Mouse (Mus musculus) fat pad, adult 2 months (tissue): ENCODE measurements around the gene Kmt5c.
A peak's percentile ranks its signal among the peaks of the same experiment; 100 is the strongest.

Experiments used
- DNase-seq: peaks from one replicate; pipeline ENCODE4 v3.0.0-alpha.2; 2011; ENCODE audit warnings: low read depth, low spot score; ENCODE audit errors: extremely low read depth

The Kmt5c gene

DNA sequence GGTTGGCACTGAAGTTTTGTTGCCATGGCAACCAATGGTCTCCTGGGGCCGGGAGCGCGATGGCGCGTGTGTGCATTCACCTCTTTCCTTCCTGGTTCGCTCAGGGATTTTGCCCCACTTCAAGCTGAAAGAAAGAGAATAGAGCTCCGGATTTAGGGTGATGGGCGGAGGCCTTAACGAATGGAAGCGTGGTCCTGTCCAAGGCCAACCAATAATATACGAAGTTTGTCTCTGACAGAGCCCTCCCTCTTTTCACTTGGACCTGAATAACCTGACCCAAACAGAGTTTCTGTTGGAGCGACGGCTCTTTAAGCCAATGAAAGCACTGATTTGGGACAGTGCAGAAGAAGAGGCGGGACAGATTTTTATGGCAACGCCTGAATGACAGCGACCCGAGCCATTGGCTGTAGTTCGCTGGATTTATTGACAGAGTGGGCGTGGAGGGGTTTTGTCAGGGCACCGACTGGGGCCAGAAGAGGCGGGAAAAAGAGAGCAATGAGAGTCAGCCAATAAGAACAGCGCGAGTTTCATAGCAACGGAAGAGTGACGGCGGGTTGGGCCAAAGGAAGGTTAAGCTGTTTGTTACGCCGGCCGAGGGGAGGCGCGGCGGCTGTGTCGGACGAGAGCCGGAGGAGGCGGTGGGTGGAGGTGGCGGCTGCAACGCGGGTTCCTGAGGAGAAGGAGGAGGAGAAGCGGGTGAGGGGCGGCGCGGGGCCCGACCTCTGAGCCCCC is at the start of gene Kmt5c:
Kmt5c (plus strand) TSS at position 572 of the 732 bp plus-strand sequence.
- peak; percentile 100 for DNase-seq

DNA sequence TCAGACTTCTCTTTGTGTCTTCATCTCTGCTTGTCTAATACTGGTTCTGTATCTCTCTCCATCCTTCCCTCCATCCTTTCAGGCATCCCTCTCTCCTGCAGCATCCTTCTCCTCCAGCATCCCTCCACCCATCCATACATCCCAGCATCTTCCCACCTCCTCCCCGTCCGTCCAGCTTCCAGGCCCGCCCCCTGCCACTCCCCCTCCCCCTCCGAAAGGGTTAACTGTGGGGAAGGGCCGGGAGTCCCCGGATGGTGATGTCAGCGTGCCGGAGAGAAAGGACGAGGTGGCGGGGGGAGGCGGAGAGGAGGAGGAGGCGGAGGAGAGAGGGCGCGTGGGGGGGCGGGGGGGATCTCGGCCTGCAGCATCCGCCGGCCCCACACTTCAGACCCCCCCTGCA is 49.5 kb upstream of the Kmt5c start, which contains the start of gene Brsk1:
Brsk1 (plus strand) TSS at position 218 of the 400 bp plus-strand sequence.
- DNase-seq: no peak

DNA sequence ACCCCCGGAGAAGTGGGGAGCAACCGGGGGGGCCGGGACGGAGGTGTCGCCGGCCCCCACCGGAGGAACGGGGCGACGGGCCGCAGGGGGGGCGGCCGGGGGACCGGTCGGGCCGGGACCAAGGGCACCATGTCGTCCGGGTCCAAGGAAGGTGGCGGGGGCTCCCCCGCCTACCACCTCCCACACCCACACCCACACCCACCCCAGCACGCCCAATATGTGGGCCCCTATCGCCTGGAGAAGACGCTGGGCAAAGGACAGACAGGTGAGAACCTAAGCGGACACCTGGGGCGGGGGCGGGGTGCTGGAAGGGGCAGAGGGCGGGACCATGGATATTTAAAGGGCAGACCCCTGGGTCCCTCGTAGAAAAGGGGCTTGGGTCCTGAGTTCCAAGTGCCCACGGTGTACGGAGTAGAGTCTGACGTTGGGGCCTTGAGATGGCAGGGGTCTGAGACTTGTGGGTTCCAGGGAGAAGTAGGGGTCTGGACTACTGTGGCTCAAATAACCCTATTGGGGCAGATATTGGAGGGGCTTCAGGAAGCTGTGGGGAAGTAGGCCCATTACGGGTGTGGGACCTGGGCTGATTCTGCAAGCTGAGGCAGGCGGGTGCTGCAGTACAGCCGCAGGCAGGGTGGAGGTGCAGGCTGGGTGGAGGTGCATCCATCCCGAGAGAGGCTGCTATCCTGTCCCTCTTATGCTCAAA is 48.8 kb upstream of the Kmt5c start:
- no peak for DNase-seq

DNA sequence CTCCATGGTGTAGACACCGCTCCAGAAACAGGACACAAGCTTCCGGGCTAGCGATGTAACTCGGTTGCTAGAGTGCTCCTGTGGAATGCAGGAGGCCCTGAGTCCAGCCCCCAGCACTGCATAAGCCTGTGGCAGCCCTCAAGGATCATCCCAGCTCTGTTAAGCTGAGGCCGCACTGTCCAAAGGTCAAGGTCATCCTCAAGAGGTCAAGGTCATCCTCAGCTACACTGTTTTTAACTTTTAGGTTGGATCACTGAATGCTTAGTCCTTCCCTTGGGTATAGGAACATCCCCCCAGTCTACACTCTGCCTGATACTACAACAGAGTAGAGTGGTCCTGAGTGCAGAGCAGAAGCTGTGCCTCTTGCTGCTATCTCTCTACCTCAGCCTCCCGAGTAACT is 46.9 kb upstream of the Kmt5c start:
- DNase-seq: no peak

DNA sequence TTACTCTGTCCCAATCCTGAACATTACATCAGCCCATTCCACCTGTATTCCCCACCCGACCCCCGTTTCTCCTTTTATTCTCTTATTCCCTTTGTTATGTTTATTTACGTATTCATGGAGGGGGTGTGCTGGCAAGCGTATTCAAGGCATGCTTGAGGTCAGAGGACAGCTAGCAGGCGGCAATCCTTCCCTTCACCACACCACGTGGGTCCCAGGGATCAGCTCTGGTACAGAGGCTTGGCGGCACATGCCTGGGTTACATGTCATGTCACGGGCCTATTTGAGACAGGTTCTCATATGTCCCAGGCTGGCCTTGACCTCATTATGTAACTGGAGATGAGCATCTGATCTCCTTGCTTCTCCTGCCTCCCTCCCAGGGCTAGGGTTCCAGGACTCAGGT is 37.6 kb upstream of the Kmt5c start:
- DNase-seq: no peak

DNA sequence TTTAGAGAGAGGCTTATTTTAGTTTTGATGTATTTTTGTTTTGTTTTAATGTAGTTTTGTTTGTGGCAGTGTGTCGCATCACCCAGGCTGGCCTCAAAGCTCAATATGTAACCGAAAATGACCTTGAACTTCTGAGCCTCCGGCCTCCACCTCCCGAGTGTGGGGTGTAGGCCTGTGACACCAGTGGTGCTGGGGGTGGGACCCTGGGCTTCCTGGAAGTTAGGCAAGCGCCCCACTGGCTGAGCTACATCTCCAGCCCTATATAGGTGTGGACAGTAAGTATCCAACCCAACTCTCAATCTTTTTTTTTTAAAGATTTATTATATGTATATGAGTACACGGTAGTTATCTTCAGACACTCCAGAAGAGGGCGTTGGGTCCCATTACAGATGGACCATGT is 36.7 kb upstream of the Kmt5c start:
- DNase-seq: no peak

DNA sequence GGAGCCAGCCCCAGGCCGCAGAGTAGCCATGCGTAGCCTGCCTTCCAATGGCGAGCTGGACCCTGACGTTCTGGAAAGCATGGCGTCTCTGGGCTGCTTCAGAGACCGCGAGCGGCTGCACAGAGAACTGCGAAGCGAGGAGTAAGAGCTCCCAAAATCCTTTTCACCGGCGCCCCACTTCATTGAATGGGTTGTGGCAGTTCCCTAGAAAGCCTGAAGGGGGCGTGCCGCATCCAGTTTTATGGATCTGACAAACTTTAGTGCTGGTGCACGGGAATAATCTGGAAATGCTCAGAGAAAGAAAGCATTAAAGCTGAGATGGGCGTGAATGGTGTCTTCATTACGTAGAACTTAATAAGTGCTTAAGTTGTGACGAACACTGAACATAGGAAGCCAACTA is 34.8 kb upstream of the Kmt5c start:
- DNase-seq: no peak

DNA sequence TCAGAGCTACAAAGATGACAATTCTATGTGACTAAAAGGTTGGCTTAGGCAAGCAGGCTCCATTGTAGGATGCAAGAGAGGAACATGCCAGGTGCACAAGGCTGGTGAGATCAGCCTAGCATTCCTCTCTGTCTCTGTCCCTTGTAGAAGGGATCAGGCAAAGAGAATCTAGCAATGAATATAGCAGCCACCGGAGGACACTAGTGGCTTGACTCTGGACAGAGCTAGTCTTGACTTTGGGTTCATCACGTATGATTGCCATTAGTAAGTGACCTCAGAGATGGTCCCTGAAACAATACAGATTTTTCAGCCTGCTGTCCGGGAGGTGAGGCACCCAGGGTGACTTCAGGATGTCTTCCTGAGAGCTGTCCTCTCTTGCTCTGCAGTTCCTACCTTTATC is 27.3 kb upstream of the Kmt5c start:
- DNase-seq: no peak

DNA sequence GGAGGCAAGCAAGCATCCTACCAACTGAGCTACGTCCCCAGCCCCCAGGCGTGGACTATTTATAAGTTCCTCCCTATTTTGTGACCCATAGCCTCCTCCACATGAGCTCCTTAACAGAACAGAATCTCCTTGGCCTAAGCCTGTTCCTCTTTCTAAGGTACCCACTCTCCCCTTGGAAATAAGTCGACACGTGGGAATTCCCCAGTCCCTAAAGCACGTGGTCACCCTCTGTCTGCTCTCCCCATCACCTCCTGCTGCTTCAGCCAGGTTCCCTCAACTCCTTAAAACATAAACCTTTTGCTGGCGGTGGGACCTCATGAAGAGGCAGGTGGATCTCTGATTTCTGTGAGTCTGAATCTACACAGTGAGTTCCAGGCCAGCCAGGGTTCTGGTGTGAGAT is 23.0 kb upstream of the Kmt5c start:
- DNase-seq: no peak

DNA sequence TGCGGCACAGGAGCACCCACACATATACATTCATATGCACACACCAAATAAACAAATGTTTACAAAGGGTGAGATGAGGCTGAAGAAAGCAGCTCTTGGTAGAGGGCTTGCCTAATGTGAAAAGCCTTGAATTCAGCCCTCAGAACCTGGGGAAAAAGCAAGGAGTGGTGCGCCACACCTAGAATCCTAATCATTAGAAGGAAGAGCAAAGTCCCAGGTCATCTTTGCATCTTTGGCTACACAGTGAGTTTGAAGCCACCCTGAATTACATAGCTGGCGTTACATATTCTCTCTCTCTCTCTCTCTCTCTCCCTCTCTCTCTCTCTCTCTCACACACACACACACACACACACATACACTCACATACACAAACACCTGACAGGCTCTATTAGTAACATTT is 20.6 kb upstream of the Kmt5c start:
- DNase-seq: no peak

DNA sequence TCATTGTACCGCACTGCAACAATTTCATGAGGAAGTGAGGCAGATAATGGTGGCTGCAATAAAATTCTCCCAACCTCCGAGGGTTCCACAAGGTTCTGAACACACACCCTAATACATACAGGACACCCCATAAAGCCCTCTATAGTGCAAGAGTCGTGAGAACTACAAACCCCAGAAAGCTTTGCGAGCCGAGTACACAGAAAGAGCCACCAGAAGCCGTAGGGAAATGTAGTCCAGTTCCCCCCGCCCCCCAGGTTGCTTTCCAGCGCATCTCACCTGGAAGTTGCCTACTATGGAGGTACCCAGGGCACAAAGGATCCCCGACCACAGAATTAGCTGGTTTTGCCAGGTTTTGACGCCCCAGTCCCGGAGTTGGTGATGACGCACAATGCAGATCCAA is 16.4 kb upstream of the Kmt5c start:
- DNase-seq: no peak

DNA sequence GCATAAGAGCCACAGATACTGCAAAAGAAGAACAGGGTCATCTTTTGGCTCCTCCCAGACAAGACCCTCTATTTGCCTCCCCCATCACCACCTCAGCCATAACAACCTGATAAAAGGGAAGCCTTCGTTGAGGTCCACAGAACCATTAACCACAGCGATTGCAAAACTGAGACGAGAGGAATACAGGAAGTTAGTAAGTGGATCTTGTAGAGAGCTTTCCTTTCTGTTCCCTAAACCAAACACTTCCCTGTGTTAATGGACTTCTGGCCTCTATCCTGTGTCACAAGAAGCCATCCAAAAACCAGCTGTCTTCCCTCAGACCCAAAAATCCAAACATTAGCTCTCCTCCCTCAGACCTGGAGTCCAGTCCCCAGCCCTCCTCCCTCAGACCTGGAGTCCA is 15.6 kb upstream of the Kmt5c start:
- DNase-seq: no peak

DNA sequence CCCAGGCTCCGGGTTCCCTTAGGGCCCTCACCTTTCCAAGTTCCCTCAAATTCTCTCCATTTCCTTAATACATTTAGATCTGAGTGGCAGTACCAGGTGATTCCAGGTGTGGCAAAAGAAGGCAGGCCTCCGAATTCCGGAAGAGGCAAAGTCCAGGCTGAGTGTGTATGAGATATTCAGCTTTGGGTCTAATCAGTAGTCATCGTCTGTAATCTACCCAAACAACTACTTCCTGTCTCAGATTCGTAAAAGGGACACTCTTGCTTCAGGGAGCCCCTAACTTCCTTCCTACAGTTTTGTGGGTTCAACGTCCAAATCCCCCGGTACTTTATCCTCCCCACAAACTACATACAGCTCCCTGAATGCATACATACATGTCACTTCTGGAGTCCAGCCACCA is 14.7 kb upstream of the Kmt5c start, which contains the start of gene Tmem150b:
Tmem150b (minus strand) TSS at position 81 of the 400 bp plus-strand sequence.
- no peak for DNase-seq

DNA sequence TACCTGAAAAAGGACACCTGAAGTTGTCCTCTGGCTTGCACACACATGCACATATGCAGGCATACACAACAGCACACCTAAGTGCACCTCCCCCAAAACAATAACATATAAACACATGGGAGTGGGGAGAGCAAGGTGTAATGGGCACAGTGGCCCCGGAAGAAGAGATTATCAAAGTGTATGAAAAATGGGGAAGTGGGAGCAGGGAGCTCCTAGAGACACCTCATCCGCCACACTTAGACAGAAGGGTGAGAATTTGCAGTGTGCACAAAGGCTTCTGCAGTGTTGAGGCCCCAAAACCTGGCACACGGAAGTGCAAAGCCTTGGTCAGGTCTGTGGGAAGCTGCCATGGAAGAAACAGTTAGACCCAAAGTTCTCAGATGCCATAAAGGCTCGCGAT is 8.8 kb upstream of the Kmt5c start:
- DNase-seq: no peak

DNA sequence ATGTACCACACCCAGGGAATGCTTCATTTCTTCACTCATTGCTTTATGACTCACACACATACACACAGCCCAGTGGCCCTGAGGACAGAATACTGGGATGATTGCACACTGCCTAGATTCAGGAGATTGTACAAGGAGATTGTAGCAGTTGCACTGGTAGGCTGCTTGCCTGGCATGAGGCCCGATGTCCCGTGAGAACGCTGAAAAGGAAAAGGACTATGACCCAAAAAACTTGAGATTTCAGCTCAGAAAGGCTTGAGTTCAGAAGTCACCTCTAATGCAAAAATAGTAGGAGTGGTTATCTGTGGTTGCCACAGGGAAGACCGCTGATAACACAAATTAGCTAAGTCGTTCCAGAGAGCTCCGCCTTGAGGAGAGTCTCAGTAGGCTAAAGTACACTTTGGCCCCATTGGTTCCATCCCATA is 6.9 kb upstream of the Kmt5c start:
- peak; percentile 65 for DNase-seq

DNA sequence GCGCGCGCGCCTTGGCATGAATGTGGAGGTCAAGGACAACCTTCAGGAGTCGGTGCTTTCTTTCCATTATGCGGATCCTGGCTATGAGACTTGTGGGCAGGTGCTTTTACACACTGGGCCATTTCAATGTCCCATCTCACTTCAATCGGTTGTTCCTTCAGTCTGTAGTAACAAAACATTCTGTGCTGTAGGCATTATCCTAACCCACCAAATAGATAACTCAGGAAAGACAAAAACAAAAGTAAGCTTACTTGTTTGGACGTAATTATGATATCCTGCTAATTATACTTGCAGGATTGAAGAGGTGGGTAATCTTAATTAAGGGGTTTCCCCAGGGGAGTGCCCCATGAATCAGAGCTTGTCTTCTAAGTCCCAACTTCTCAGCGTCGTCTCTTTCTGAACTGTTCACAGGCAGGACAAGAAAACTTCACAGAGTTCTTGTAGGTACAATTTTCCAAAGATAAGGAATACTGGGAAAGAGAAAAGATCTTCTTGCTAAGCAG is 823 bp upstream of the Kmt5c start:
- DNase-seq: no peak

DNA sequence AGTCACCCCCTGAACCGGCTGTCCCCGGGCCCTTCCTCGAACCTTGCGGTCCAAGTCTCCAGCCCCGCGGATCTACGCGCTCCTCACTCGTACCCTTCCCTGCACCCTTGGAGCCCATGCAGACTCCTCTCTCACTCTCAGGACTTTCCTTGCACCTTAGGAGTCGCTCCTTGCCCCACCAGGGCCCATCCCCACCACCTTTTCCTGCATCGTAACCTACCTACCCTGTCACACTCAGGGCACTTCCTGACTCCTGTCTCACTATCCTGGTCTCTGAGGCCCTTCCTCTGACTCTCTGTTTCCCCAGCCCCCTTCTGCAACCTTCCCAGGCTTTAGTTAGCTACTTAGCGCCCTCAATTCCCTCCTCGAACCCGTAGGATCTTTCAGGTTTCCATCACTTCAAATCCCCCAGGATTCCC is 403 bp downstream of the Kmt5c start:
- no peak for DNase-seq

DNA sequence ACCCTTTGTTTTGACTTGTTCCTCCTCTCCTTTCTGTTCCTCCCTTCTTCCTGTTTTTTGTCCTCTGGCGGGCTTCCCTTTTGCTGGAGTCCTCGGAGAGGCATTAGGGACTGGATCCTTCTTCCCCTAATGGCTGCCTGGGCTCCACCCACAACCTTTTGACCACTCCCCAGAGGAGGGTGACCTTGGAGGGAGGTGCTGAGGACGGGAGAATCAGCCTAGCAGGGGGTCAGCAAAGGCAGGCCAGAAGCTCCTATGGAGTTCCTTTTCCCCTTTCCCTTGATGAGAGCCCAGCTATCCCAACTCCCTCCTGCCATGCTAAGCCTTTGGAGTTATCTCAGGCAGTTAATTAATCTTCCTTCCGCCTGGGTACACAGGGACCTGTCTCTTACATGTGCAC is 1.2 kb downstream of the Kmt5c start:
- no peak for DNase-seq

DNA sequence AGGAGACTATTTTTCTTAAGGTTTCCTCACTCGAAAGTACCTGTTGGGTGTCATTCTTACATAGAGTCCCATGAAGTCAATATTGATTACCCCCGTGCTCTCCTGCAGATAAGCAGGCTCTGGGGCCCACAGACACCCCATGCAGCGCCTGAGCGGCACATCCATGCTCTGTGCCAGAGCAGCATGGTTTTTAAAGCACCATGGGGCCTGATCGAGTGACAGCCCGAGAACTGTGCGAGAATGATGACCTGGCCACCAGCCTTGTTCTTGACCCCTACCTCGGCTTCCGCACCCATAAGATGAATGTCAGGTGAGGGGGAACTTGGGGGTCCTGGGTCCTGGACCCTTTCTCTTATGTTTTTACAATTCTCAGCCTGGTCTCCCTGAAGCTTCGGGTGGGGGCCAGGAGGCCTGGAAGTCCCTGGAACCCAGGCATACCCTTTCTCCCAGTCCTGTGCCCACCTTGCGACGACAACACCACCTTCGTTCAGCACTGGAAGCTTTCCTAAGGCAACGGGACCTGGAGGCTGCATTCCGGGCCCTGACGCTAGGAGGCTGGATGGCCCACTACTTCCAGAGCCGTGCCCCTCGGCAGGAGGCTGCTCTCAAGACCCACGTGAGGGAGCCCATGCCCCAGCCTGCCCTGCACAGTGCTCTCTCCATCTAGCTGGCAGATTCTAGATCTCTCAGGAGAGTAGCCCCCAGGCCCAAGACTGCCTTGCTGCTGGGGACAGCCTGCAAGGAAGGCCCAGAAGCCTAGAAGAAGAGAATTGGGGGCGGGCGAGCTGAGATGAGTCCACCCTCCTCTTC is 2.0 kb downstream of the Kmt5c start:
- no peak for DNase-seq

DNA sequence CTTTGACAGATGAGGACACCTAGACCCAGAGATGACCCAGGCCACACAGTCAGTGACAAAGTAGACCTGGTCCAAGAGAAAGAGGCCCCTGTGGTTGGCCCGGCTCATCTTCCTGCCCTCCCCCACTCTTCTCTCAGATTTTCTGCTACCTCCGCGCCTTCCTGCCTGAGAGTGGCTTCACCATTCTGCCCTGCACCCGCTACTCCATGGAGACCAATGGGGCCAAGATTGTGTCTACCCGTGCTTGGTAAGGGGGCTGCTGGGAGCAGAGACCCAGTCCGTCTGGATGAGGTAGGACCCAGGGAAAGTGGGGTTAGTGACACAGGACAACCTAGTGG is 2.5 kb downstream of the Kmt5c start:
- no peak for DNase-seq

DNA sequence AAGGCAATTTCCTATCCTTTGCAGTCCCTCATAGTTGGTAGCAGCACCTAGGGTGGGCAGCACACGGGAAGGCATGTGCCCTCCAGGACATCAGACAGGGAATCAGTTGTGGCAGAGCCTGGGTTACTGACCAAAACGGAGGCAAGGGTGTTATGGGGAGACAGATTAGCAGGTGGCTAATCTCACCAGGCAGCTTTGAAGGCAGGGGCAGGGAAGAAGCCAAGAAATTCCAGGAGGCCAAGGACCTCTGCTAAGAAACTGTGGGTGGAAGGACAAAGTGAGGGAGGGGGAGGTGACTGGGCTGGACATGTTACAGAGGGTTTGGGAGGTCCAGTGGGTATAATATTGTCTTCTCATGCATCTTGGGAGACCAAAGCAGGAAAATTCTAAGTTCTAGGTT is 3.4 kb downstream of the Kmt5c start:
- no peak for DNase-seq

DNA sequence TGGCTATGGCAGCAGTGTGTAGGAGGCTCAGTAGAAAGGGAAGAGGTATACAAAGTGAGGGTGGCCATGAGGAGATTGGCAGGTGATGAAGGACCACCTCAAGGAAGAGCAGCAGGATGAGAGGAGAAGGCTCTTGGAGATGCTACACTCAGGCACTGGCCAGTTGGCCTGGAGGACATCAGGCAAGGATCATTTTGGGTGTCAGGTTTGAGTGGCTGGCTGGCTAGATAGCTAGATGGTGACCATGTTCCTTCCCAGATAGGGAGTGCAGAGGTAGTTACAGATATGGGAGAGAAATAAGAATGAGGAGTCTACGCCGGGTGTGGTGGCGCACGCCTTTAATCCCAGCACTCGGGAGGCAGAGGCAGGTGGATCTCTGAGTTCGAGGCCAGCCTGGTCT is 5.0 kb downstream of the Kmt5c start:
- DNase-seq: no peak
